Mouse (Mus musculus) liver, embryonic 14.5 days (tissue): ENCODE data around the gene Ankrd49.

Experiments used
- CTCF ChIP-seq: IDR thresholded peaks from 2 replicates; pipeline ENCODE4 v1.5.1; 2016; ENCODE audit warnings: antibody characterized with exemption, low read depth, control low read depth
- EP300 ChIP-seq: IDR thresholded peaks from 2 replicates; pipeline ENCODE4 v1.6.1; 2016; ENCODE audit warnings: antibody characterized with exemption, low read depth

DNA sequence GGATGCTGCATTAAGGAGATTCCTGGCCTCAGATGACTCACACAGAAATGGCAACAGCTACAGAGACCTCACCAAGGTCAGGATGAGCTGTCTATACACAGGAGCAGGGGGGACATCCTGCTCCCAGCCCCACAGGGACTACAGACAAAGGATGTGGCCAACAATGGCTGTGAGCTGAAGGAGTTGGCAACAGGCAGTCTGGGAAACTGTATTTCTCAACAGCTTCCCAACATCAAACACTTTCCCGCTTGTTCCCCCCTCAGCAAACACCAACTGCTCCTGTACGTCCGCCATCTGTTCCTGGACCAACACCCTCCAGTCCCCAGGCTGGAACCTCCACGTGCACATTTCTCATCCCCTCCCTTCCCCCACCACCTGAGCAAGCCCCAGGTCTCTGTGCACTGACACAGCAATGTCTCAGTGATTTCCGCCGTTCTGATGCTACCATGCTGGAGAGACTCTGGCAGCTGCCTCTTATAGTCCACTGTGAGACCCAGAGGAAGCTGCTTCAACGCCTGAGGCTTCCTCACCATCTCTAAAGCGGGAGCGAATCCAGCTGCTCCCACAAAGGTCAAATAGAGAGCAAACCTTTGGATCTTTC, 53.6 kb downstream of the Ankrd49 start:
- no peak for TF ChIP-seq EP300
- no peak for TF ChIP-seq CTCF
